Comparison of ENCODE assay signal across 8 mouse cellular contexts in the genomic region with DNA sequence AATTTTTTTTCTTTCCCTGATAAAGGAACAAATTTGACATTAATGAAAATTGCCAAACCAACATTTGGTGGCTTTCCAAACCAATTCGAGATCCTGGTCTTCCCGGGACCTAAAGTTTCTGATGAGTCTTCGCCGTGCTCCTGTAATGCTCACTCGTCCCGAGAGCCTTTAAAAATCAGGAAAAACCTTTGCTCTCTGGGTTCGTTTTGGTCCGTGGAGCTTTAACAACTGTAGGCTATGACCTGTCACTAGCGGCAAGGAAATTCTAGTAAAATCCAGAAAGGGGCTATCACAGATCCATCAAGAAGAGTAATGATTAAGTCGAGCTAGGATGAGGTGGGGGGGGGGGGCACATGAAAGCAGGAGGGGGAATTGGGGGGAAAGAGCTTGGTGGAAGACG. TPM values are rescaled to one million over a fixed set of nuclear protein-coding genes. Genes with fewer than 3 reads are reported as not detected.
DNase-seq lines count a peak whose midpoint lies in the region; ATAC-seq and TF ChIP-seq lines count a peak whose summit lies in the region.

No protein-coding gene starts in this region.

- peaks cover 6% of the 10 kb centered on the region for H3K4me1 ChIP-seq in lung, embryonic 16.5 days (replicated peaks; ENCODE audit: control insufficient read depth, insufficient read depth, low read length)
- H3K4me1 ChIP-seq in embryonic fibroblast, embryonic 13.5 days (ENCODE audit: control insufficient read depth, insufficient read depth, low read length), result no peaks in the 10 kb centered on the region
- peaks cover 3% of the 10 kb centered on the region; the same call in 1 of the 2 replicates for H3K4me1 ChIP-seq in olfactory bulb, adult 2 months (ENCODE audit: control insufficient read depth, insufficient read depth, low read length)

- peak overlapping the region; percentile 82 for H3K9ac ChIP-seq in lung, embryonic 16.5 days (ENCODE audit: low read length)

- no peak for TF ChIP-seq POLR2A in embryonic fibroblast, embryonic 13.5 days (IDR thresholded peaks at IDR 0.05; ENCODE audit: low read depth, low read length)
- no peak for TF ChIP-seq POLR2A in olfactory bulb, adult 2 months (IDR thresholded peaks at IDR 0.05; ENCODE audit: insufficient read depth, low read depth, low read length)

- peak overlapping the region; percentile 77 for H3K4me3 ChIP-seq in lung, embryonic 16.5 days (ENCODE audit: low read length)
- peak overlapping the region; percentile 81 for H3K4me3 ChIP-seq in embryonic fibroblast, embryonic 13.5 days (ENCODE audit: insufficient read depth, low read length)
- peak overlapping the region; percentile 60 for H3K4me3 ChIP-seq in olfactory bulb, adult 2 months (ENCODE audit: insufficient read depth, low read depth, low read length)

- WGBS in lung, embryonic 16.5 days, result 2% methylated on average over 11 of the region's 11 CpGs
- 1% methylated on average over 11 of the region's 11 CpGs for WGBS in olfactory bulb, adult 2 months

- no peak for TF ChIP-seq CTCF in embryonic fibroblast, embryonic 13.5 days (IDR thresholded peaks at IDR 0.05; ENCODE audit: borderline replicate concordance, insufficient read depth, low read length)
- TF ChIP-seq CTCF in olfactory bulb, adult 2 months (IDR thresholded peaks at IDR 0.05; ENCODE audit: insufficient read depth, low read depth, low read length), result no peak

- peak overlapping the region; percentile 88 for H3K27ac ChIP-seq in lung, embryonic 16.5 days (ENCODE audit: low read length)
- H3K27ac ChIP-seq in embryonic fibroblast, embryonic 13.5 days (ENCODE audit: insufficient read depth, low read length), result peak overlapping the region; percentile 68; the same call in 1 of the 2 replicates
- 0 out of 2 replicates have a peak overlapping the region, but pooled peaks have one; percentile 6 for H3K27ac ChIP-seq in olfactory bulb, adult 2 months (ENCODE audit: insufficient read depth, low read depth, low read length)

- H3K9me3 ChIP-seq in lung, embryonic 16.5 days (ENCODE audit: control insufficient read depth, low read length), result no peaks in the 10 kb centered on the region

- H3K36me3 ChIP-seq in lung, embryonic 16.5 days (ENCODE audit: control insufficient read depth, insufficient read depth, low read length), result peaks cover 37% of the 10 kb centered on the region

- H3K27me3 ChIP-seq in lung, embryonic 16.5 days (ENCODE audit: control insufficient read depth, insufficient read depth, low read depth, low read length), result no peaks in the 10 kb centered on the region

- ATAC-seq in lung, embryonic 16.5 days (ENCODE audit: low read depth), result peak; percentile 4; the same call in 1 of the 2 replicates
- no peak for ATAC-seq in frontal cortex, adult (ENCODE audit: low TSS enrichment)

- H3K4me2 ChIP-seq in lung, embryonic 16.5 days (ENCODE audit: low read depth, low read length), result peak overlapping the region; percentile 74

- DNase-seq in lung, postnatal 36 days, result no peak
- DNase-seq in kidney, postnatal 36 days, result peak; percentile 22 to 41
- no peak for DNase-seq in layer of hippocampus, postnatal 25 days (ENCODE audit: extremely low spot score in 1 of 2, low spot score in 1 of 2)
- no peak for DNase-seq in urinary bladder, postnatal 36 days (ENCODE audit: low spot score in 2 of 2)

RNA-seq across cellular contexts. Expression of a gene that starts 0.6 kb away (rescaled TPM):
- polyA plus RNA-seq in lung, embryonic 16.5 days (2015; fragmentation: Nextera tagmentation; extraction: Ambion mirVana), result 141 and 154 TPM in 2 replicates
- polyA plus RNA-seq in embryonic fibroblast, embryonic 13.5 days (2011; ENCODE audit: insufficient read length, low read depth, missing spikeins), result 115 and 117 TPM in 2 replicates
- not detected in 2 replicates for polyA plus RNA-seq in olfactory bulb, adult 2 months (2012; ENCODE audit: insufficient read depth, insufficient read length, low replicate concordance, missing spikeins)
- 10 to 100 TPM; 51.4 to 53.8 TPM for total RNA-seq in layer of hippocampus, postnatal 25 days (2021)

RNA-seq across cellular contexts. Expression of a gene that starts 9.4 kb away (rescaled TPM):
- 59.5 and 60.2 TPM in 2 replicates for polyA plus RNA-seq in lung, embryonic 16.5 days (2015; fragmentation: Nextera tagmentation; extraction: Ambion mirVana)
- polyA plus RNA-seq in embryonic fibroblast, embryonic 13.5 days (2011; ENCODE audit: insufficient read length, low read depth, missing spikeins), result 13.9 and 17.9 TPM in 2 replicates
- not detected in 2 replicates for polyA plus RNA-seq in olfactory bulb, adult 2 months (2012; ENCODE audit: insufficient read depth, insufficient read length, low replicate concordance, missing spikeins)
- total RNA-seq in layer of hippocampus, postnatal 25 days (2021), result 10 to 100 TPM in 1 of 2 experiments, 1 to 10 TPM in 1; 7.5 to 10.5 TPM

RNA-seq across cellular contexts. Expression of a gene that starts 18.4 kb away (rescaled TPM):
- polyA plus RNA-seq in lung, embryonic 16.5 days (2015; fragmentation: Nextera tagmentation; extraction: Ambion mirVana), result 2.8 and 7.1 TPM in 2 replicates
- polyA plus RNA-seq in embryonic fibroblast, embryonic 13.5 days (2011; ENCODE audit: insufficient read length, low read depth, missing spikeins), result not detected in 2 replicates
- polyA plus RNA-seq in olfactory bulb, adult 2 months (2012; ENCODE audit: insufficient read depth, insufficient read length, low replicate concordance, missing spikeins), result not detected in 2 replicates
- total RNA-seq in layer of hippocampus, postnatal 25 days (2021), result not detected

RNA-seq across cellular contexts. Expression of a gene that starts 29.9 kb away (rescaled TPM):
- polyA plus RNA-seq in lung, embryonic 16.5 days (2015; fragmentation: Nextera tagmentation; extraction: Ambion mirVana), result 79.0 and 80.1 TPM in 2 replicates
- polyA plus RNA-seq in embryonic fibroblast, embryonic 13.5 days (2011; ENCODE audit: insufficient read length, low read depth, missing spikeins), result 29.5 and 29.9 TPM in 2 replicates
- polyA plus RNA-seq in olfactory bulb, adult 2 months (2012; ENCODE audit: insufficient read depth, insufficient read length, low replicate concordance, missing spikeins), result not detected in 2 replicates
- 10 to 100 TPM; 62.3 to 68.2 TPM for total RNA-seq in layer of hippocampus, postnatal 25 days (2021)

RNA-seq across cellular contexts. Expression of a gene that starts 52.9 kb away (rescaled TPM):
- 2.5 and 5.2 TPM in 2 replicates for polyA plus RNA-seq in lung, embryonic 16.5 days (2015; fragmentation: Nextera tagmentation; extraction: Ambion mirVana)
- polyA plus RNA-seq in embryonic fibroblast, embryonic 13.5 days (2011; ENCODE audit: insufficient read length, low read depth, missing spikeins), result not detected in 2 replicates
- not detected in 2 replicates for polyA plus RNA-seq in olfactory bulb, adult 2 months (2012; ENCODE audit: insufficient read depth, insufficient read length, low replicate concordance, missing spikeins)
- under 1 TPM in 1 of 2 experiments, not detected in 1; 0.68 TPM for total RNA-seq in layer of hippocampus, postnatal 25 days (2021)

Comparison
In these comparisons a context has a peak if more than half of its experiments do, and no peak if none do; other contexts are left out.
1. H3K27ac ChIP-seq: peak in every context shown above with its lines; median percentile 88 in lung, embryonic 16.5 days; 68 in embryonic fibroblast, embryonic 13.5 days; 6 in olfactory bulb, adult 2 months.
2. DNase-seq: peak in kidney, postnatal 36 days (2 of 2); none in lung, postnatal 36 days (single experiment), layer of hippocampus, postnatal 25 days (0 of 2) and urinary bladder, postnatal 36 days (0 of 2).
3. RNA of a gene that starts 0.6 kb away (polyA plus RNA-seq): 141 to 154 TPM in lung, embryonic 16.5 days and 115 to 117 TPM in embryonic fibroblast, embryonic 13.5 days; not detected in olfactory bulb, adult 2 months; every median in the first group is over 100 times any median in the second.
4. RNA of a gene that starts 9.4 kb away (polyA plus RNA-seq): 59.5 to 60.2 TPM in lung, embryonic 16.5 days and 13.9 to 17.9 TPM in embryonic fibroblast, embryonic 13.5 days; not detected in olfactory bulb, adult 2 months; every median in the first group is over 10 times any median in the second.
5. Peak in every context shown above with its lines, with median percentiles within 50 percentile points of each other: H3K4me3 ChIP-seq.